9 mouse cellular contexts compared by ENCODE assay signal in the genomic region with DNA sequence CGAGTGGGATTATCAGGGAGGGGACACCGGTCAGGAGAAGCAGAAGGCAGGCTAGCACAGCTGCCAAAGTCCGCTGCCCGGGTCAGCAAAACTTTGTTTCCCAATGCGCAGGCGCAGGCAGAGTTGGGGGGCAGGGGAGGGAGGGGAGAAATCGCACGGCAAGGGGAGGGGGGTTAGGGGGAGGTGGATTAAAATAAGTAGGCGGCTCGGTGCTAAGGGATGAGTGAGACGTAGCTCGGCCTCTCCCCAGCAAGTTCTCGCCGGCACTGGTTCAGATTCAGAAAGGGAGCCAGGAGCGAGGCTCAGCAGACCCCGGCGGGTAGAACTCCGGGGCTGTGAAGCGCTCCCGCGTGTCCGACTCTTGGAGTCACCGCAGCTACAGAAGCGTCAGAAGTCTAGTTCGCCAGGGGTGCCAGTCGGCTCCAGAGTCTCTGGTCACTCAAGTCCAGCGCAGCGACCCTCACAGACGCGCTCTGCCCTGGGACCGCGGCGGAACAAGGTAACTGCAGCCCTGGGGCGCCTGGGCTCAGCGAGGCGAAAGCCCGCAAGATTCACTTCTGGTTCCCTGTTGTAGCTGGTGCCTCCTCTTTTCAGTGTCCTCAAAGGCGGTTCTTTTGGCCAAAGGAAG. TPM values are rescaled to one million over a fixed set of nuclear protein-coding genes. Genes with fewer than 3 reads are reported as not detected.
DNase-seq lines count a peak whose midpoint lies in the region; ATAC-seq and TF ChIP-seq lines count a peak whose summit lies in the region.
"Had no signal": no experiment of that assay in that cellular context is flagged by ENCODE, and none has a peak within 500 bp of the region (broad histone marks: within the 10 kb centered on the region; RNA-seq: fewer than 3 reads in every experiment).

No protein-coding gene starts in this region.

- WGBS in lung, embryonic 14.5 days, result under 1% methylated on average over 38 of the region's 38 CpGs
- under 1% methylated on average over 38 of the region's 38 CpGs for WGBS in stomach, embryonic 15.5 days

- H3K4me2 ChIP-seq in lung, embryonic 14.5 days, result peak overlapping the region; percentile 58
- peak overlapping the region; percentile 67 for H3K4me2 ChIP-seq in stomach, embryonic 15.5 days

- peak overlapping the region; percentile 73 for H3K27ac ChIP-seq in lung, embryonic 14.5 days (ENCODE audit: low read depth)
- peak overlapping the region; percentile 79 for H3K27ac ChIP-seq in stomach, embryonic 15.5 days
- H3K27ac ChIP-seq: macrophage had no signal

- TF ChIP-seq CTCF in lung, embryonic 14.5 days (IDR thresholded peaks at IDR 0.05; ENCODE audit: low read depth), result peak; percentile 49

- peaks cover 31% of the 10 kb centered on the region for H3K27me3 ChIP-seq in lung, embryonic 14.5 days (ENCODE audit: insufficient read depth, low read length)
- H3K27me3 ChIP-seq in stomach, embryonic 15.5 days (replicated peaks), result peaks cover 41% of the 10 kb centered on the region

- H3K4me3 ChIP-seq in lung, embryonic 14.5 days (ENCODE audit: low read depth, low read length), result peak overlapping the region; percentile 46
- peak overlapping the region; percentile 55 for H3K4me3 ChIP-seq in stomach, embryonic 15.5 days (replicated peaks)

- DNase-seq in 3T3-L1 (ENCODE audit: low read depth, low spot score), result peak; percentile 79
- DNase-seq in embryo, embryonic 10.5 days (ENCODE audit: low spot score), result peak; percentile 76
- DNase-seq in heart, adult 8-10 months (ENCODE audit: low spot score), result peak; percentile 34
- DNase-seq in kidney, adult 18-20 months, result peak; percentile 50
- DNase-seq in lung, embryonic 14.5 days, result peak; percentile 79
- DNase-seq in ovary, postnatal 10 days (ENCODE audit: low spot score), result no peak
- no peak for DNase-seq in right cerebral cortex, postnatal 4 days

- ATAC-seq in lung, embryonic 14.5 days (ENCODE audit: insufficient read depth), result peak; percentile 78
- peak; percentile 82 for ATAC-seq in stomach, embryonic 15.5 days (ENCODE audit: insufficient read depth, low FRiP score, low read depth)

- peak overlapping the region; percentile 60 for H3K9ac ChIP-seq in lung, embryonic 14.5 days
- H3K9ac ChIP-seq in stomach, embryonic 15.5 days, result peak overlapping the region; percentile 69; the same call in 1 of the 2 replicates

- H3K36me3 ChIP-seq in lung, embryonic 14.5 days (ENCODE audit: insufficient read depth), result peaks cover 3% of the 10 kb centered on the region; the same call in 1 of the 2 replicates
- H3K36me3 ChIP-seq in stomach, embryonic 15.5 days, result no peaks in the 10 kb centered on the region

- H3K9me3 ChIP-seq in lung, embryonic 14.5 days (ENCODE audit: low read depth, low read length), result no peaks in the 10 kb centered on the region
- no peaks in the 10 kb centered on the region for H3K9me3 ChIP-seq in stomach, embryonic 15.5 days

- H3K4me1 ChIP-seq in lung, embryonic 14.5 days (ENCODE audit: insufficient read depth), result peaks cover 29% of the 10 kb centered on the region
- H3K4me1 ChIP-seq in stomach, embryonic 15.5 days, result peaks cover 12% of the 10 kb centered on the region

RNA-seq across cellular contexts. Expression of a gene that starts 4.4 kb away (rescaled TPM):
- 1 to 10 TPM; 2.2 to 4.3 (median 3.5) TPM for total RNA-seq in heart, adult 8-10 months (2022)
- polyA plus RNA-seq in lung, embryonic 14.5 days (2014; fragmentation: Nextera tagmentation; extraction: Ambion mirVana), result 23.3 and 28.5 TPM in 2 replicates
- polyA plus RNA-seq in stomach, embryonic 15.5 days (2015; fragmentation: Nextera tagmentation; extraction: Ambion mirVana), result 45.5 and 47.2 TPM in 2 replicates
- polyA plus RNA-seq: macrophage had no signal

Comparison
In these comparisons a context has a peak if more than half of its experiments do, and no peak if none do; other contexts are left out.
1. DNase-seq: peak in 3T3-L1 (single experiment), embryo, embryonic 10.5 days (single experiment), heart, adult 8-10 months (single experiment), kidney, adult 18-20 months (single experiment) and lung, embryonic 14.5 days (single experiment); none in ovary, postnatal 10 days (single experiment) and right cerebral cortex, postnatal 4 days (single experiment).